Mouse (Mus musculus): ENCODE measurements at regions not wholly inside any gene's neighbourhood (a gene's known extent, or its start where the extent isn't known, plus 50 kb on each side); places are given as distances from the start of the nearest gene placed in this dataset.
"Not testable (repeated sequence)": the region's sequence is repeated elsewhere in the genome, so short reads cannot be mapped to it uniquely, and the experiment has no call there.

DNA sequence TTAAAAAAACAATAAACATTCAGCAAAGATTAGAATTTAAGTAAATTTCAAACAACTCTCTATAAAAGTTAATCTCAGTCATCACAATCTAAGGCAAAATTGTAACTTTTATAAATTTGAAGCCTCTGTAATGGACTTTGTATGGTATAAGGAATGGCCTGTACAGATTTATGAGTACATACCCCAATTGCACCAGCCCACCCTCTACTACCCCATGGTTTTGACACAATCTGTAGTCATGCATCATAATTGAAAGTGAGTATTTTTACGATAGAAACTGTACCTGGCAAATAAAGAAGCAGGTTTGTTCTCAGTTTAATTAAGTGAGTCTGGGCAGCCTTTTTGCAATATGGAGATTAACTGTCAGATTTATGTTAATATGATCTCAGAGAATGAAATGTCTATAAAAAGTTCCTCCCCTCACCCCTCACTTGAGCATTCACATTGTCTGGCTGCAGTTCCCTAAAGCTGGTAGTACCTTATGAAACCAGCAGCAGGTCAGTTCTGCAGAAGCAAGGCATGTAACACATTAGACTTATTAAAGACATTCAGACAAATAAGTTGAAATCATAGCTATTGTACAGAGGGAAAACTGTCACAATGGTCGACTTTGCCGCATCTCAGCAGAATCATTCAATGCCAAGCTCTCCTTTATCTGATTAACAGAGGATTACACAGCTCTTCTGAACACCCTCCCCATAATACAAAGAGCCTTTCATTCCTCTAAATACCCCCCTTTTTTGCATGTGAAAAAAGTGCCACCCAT, 505.2 kb downstream of the Cypt12 start:
- WGBS, result 57% methylated on average over 3 of the region's 3 CpGs
- Histone ChIP-seq H3K4me2 (replicated peaks) (no peak overlapping the region), H3K27ac (no peak overlapping the region), H3K27me3 (replicated peaks) (no peaks in the 10 kb centered on the region), H3K36me3 (no peaks in the 10 kb centered on the region), H3K4me1 (no peaks in the 10 kb centered on the region), H3K4me3 (no peak overlapping the region), H3K9me3 (no peaks in the 10 kb centered on the region), H3K9ac (no peak overlapping the region)
- ATAC-seq (ENCODE audit: low FRiP score, low read depth), result peak; percentile 65

DNA sequence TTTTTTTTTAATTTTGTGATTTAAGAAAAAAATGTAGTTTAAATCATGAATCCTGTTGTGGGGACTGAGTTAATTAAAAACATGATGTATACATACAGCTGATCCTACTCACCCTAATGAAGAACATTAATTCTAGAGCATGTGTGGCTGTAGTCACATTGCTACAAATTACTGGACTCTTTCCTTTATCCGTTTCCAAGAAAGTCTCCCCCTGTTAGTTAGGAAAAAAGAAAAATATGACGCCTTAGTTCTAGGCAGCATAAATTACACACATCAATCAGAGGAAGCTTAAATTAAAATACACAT, 505.7 kb downstream of the Cypt12 start:
- no peak overlapping the region for H3K4me3 ChIP-seq
- no peak overlapping the region for H3K9ac ChIP-seq
- no peaks in the 10 kb centered on the region for H3K27me3 ChIP-seq (replicated peaks)
- no peaks in the 10 kb centered on the region for H3K4me1 ChIP-seq
- no peak overlapping the region for H3K27ac ChIP-seq
- no peak overlapping the region for H3K4me2 ChIP-seq (replicated peaks)
- H3K36me3 ChIP-seq, result no peaks in the 10 kb centered on the region
- ATAC-seq (ENCODE audit: low FRiP score, low read depth), result peak; percentile 51
- 44% methylated on average over 2 of the region's 2 CpGs for WGBS
- H3K9me3 ChIP-seq, result no peaks in the 10 kb centered on the region

DNA sequence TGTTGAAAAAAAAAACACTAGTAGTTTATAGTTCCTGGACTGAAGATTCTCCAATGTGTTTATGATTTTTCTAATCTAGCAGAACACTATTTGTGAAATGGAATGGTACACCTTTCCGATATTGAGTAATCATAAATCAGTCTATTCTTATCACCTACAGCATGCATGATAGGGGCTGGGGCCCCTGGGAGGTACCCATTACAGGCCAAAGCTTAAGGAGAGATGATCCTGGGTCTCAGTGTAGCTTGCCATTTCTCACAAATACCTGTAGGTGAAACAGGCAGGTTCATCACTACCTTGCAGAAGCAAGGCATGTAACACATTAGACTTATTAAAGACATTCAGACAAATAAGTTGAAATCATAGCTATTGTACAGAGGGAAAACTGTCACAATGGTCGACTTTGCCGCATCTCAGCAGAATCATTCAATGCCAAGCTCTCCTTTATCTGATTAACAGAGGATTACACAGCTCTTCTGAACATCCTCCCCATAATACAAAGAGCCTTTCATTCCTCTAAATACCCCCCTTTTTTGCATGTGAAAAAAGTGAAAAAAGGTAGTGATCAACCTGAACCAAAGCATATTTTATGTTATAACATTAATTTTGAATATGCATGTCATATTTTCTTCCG, 506.5 kb downstream of the Cypt12 start:
- not testable (repeated sequence) for H3K4me2 ChIP-seq (replicated peaks); H3K27ac ChIP-seq; H3K27me3 ChIP-seq (replicated peaks); H3K4me3 ChIP-seq; H3K36me3 ChIP-seq; H3K9ac ChIP-seq; H3K4me1 ChIP-seq; H3K9me3 ChIP-seq
- WGBS, result 67% methylated on average over 4 of the region's 4 CpGs
- peak; percentile 48 for ATAC-seq (ENCODE audit: low FRiP score, low read depth)

DNA sequence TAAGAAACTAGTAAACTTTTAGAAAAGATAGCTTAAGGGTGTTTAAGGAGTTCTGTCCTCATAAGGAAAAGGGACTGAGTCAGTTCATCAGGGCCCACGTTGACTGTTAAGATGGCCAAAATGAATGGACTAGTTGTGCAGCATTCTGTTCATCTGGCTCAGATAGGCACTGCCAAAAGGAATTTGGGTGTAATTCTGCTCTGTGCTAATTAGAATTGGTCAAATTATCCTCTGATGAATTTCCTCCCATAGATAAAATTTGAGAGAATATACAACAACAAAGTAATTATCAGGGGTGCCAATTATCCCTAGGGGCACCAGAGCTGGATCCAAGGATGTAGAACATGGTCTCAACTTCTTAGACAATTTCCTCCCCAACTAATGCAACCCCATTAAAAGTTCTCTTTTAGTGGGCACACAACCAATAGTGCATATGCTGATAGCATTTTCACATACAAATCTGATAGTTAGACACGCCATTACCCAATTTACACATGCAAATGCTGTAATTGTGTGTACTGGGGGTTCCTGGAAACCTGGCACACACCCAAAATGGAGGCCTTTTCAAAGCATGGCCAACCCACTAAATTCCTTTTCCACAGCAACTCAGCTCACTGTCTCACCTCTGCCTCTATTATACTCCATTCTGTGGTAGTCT, 508.0 kb downstream of the Cypt12 start:
- Histone ChIP-seq H3K4me1 (no peaks in the 10 kb centered on the region), H3K9me3 (no peaks in the 10 kb centered on the region), H3K27ac (no peak overlapping the region), H3K4me3 (no peak overlapping the region), H3K9ac (no peak overlapping the region), H3K36me3 (no peaks in the 10 kb centered on the region), H3K27me3 (replicated peaks) (no peaks in the 10 kb centered on the region), H3K4me2 (replicated peaks) (no peak overlapping the region)
- WGBS, result 71% methylated on average over 2 of the region's 2 CpGs
- no peak for ATAC-seq (ENCODE audit: low FRiP score, low read depth)

DNA sequence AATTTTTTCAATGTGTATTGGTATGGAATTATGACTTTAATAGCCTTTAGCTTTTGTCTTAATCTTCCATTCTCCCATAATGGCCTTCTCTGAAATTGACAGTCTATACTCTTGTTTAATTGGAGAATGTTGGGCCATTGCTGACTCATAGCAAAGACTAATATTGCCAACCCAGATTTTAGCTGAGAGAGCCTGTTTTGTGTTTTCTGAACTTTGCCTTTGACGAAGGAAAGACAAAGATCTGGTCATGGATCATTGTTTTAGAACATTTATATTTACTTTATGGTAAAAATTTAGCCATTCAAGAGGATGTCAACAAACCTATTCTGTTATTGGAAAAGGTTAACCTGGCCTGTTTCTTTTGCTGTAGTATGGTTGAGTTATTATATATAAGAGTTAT, 512.1 kb downstream of the Cypt12 start:
- Histone ChIP-seq H3K4me2 (replicated peaks) (no peak overlapping the region), H3K9ac (no peak overlapping the region), H3K4me1 (no peaks in the 10 kb centered on the region), H3K4me3 (no peak overlapping the region), H3K27ac (no peak overlapping the region), H3K36me3 (no peaks in the 10 kb centered on the region), H3K27me3 (replicated peaks) (no peaks in the 10 kb centered on the region), H3K9me3 (no peaks in the 10 kb centered on the region)
- WGBS, result 92% methylated on average over 1 of the region's 1 CpGs
- no peak for ATAC-seq (ENCODE audit: low FRiP score, low read depth)

DNA sequence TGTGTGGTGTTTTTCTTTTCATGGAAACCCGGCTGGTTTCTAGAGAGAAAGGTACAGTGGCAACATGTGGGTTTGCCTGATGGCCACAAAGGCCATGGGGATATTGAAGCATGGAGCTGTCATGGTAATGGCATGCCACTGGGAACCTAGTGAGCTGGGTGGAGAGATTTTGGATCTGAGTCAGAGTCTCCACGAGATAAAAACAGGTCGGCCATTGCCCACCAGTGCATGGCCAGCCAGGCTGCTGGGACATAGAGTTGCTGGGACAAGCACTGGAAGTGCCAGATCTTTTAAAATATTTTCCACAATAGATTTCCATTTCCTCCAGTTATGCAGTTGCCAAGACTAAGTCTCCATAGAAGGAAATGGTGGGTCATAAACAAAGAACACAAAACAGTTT, 523.6 kb downstream of the Cypt12 start:
- 96% methylated on average over 3 of the region's 3 CpGs for whole genome bisulfite sequencing
- H3K36me3 ChIP-seq, result no peaks in the 10 kb centered on the region
- H3K27ac ChIP-seq, result no peak overlapping the region
- ATAC-seq (ENCODE audit: low FRiP score, low read depth), result no peak
- H3K9ac ChIP-seq, result no peak overlapping the region
- no peaks in the 10 kb centered on the region for H3K27me3 ChIP-seq (replicated peaks)
- no peaks in the 10 kb centered on the region for H3K4me1 ChIP-seq
- no peak overlapping the region for H3K4me2 ChIP-seq (replicated peaks)
- no peaks in the 10 kb centered on the region for H3K9me3 ChIP-seq
- no peak overlapping the region for H3K4me3 ChIP-seq

DNA sequence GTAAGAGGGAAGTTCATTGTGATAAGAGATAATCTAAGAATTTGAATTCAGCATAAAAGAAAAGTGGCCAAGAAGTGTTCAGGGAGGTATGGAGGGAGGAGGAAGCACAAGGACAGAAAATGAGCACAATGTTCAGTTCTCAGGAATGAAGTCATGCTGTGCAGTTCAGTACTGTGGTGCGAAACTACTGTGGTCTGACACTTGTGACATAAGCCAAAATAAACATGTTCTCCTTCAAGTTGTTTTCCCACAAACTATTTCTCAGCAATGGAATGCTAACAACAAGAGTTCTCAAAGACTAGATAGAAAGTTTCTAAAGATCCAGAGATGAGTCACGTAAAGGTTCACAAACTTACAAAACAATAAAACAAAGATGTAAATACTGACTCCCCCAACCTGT, 531.3 kb downstream of the Cypt12 start:
- Histone ChIP-seq H3K4me3 (no peak overlapping the region), H3K4me1 (no peaks in the 10 kb centered on the region), H3K9me3 (no peaks in the 10 kb centered on the region), H3K4me2 (replicated peaks) (no peak overlapping the region), H3K27me3 (replicated peaks) (no peaks in the 10 kb centered on the region), H3K27ac (no peak overlapping the region), H3K36me3 (no peaks in the 10 kb centered on the region), H3K9ac (no peak overlapping the region)
- ATAC-seq (ENCODE audit: low FRiP score, low read depth), result no peak
- WGBS, result 82% methylated on average over 2 of the region's 2 CpGs

DNA sequence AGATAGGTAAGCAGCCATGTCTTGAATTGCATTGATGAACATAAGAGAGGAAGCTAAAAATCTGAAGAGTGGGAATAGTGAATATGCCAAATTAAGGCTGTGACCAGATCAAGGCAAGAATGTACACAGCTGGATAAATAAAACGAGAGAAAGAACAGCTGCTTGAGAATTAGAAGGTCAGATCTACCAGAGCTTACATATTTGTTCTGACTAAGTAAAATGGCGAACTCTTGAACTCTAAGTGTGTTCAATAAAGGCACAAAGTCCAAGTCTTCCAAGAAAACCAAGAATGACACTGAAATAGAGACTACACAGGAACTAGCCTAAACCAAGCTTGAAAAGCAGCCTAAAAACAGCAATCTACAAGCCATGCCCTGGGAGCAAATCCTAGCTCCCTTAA, 533.8 kb downstream of the Cypt12 start:
- Histone ChIP-seq H3K4me1 (no peaks in the 10 kb centered on the region), H3K9ac (no peak overlapping the region), H3K27ac (no peak overlapping the region), H3K27me3 (replicated peaks) (no peaks in the 10 kb centered on the region), H3K4me3 (no peak overlapping the region), H3K4me2 (replicated peaks) (no peak overlapping the region), H3K36me3 (no peaks in the 10 kb centered on the region), H3K9me3 (peaks cover 3% of the 10 kb centered on the region; the same call in 1 of the 2 replicates)
- WGBS, result 81% methylated on average over 2 of the region's 2 CpGs
- no peak for ATAC-seq (ENCODE audit: low FRiP score, low read depth)

DNA sequence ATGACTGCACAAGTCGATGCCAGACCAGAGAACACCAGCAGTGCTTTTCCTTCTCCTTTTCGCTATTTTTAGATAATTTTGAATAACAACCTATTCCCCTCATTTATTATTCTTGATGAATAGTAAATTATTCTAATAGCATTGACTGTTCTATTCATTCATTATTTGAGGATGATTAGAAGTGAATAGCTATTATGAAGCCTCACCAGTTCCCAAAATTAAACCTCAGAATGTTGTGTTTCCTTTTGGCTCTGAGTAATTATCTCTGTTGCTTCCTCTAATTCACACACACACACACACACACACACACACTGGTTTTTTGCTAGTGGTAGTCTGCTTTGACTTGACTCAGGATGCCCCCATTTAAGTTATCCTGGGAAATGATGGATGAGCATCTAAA, 540.7 kb downstream of the Cypt12 start:
- whole genome bisulfite sequencing, result 84% methylated on average over 2 of the region's 2 CpGs
- Histone ChIP-seq H3K4me2 (replicated peaks) (no peak overlapping the region), H3K9ac (no peak overlapping the region), H3K27me3 (replicated peaks) (no peaks in the 10 kb centered on the region), H3K4me1 (no peaks in the 10 kb centered on the region), H3K4me3 (no peak overlapping the region), H3K36me3 (no peaks in the 10 kb centered on the region), H3K9me3 (peaks cover 3% of the 10 kb centered on the region; the same call in 1 of the 2 replicates), H3K27ac (no peak overlapping the region)
- ATAC-seq (ENCODE audit: low FRiP score, low read depth), result no peak

DNA sequence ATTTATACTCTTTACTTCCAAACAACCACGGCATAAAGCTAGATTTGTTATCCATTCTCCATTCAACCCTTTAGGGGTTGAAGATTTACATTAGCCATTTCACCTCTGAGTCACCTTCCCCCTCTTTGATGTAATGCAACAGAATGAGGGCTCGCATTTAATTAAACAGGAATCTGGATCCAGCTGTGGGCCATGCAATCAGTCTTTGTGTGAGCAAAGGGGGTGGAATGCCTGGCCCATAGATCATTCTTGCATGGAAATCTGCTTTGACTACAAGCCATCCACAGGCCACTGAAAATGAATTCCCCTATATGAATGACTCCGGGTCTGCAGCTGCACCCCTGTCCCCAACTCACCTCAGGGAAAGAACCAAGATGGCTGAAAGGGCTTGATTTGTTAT, 574.4 kb downstream of the Cypt12 start:
- Histone ChIP-seq H3K27me3 (replicated peaks) (no peaks in the 10 kb centered on the region), H3K9ac (no peak overlapping the region), H3K4me2 (replicated peaks) (no peak overlapping the region), H3K4me1 (no peaks in the 10 kb centered on the region), H3K9me3 (no peaks in the 10 kb centered on the region), H3K4me3 (no peak overlapping the region), H3K27ac (no peak overlapping the region), H3K36me3 (no peaks in the 10 kb centered on the region)
- ATAC-seq (ENCODE audit: low FRiP score, low read depth), result peak; percentile 79
- 19% methylated on average over 3 of the region's 3 CpGs for WGBS

DNA sequence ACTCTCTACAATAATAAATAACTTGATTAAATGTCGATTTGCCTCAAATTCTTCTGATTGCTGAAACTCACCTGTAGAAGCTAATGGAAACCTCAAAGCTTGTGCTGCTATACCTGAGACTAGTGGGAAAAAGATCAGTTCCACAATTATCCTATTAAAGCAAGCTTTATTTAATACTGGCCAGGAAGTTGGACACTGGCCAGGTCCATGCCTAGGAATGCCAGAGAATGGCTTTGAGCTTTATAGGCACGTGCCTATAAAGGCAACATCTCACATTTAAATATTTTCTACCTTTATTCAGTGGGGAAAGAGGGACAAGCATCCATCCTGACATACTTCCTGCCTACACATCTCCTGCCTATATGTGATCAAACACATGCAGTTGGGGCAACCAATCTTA, 575.8 kb downstream of the Cypt12 start:
- 88% methylated on average over 2 of the region's 2 CpGs for WGBS
- Histone ChIP-seq H3K27me3 (replicated peaks) (no peaks in the 10 kb centered on the region), H3K4me3 (no peak overlapping the region), H3K4me1 (no peaks in the 10 kb centered on the region), H3K27ac (no peak overlapping the region), H3K9me3 (no peaks in the 10 kb centered on the region), H3K4me2 (replicated peaks) (no peak overlapping the region), H3K9ac (no peak overlapping the region), H3K36me3 (no peaks in the 10 kb centered on the region)
- no peak for ATAC-seq (ENCODE audit: low FRiP score, low read depth)

DNA sequence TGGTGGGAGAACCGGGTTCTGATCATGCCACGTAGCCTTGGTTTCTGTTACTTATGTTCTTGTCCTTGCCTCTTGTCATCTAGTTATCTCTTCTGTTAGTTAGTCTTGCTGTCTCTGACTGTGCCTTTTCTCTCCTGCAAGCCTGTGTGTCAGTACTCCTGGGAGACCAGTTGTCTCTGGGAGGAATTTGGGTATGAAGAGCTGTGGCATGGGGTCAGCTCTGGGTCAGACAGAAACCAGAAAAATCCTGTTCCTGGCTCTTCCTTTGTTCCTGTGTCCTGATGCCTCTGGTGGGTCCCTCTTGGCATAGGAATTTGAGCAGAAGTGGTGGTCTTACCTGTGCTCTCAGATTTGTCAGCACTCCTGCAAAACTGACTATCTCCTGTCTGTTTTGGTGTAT, 609.0 kb downstream of the Cypt12 start:
- Histone ChIP-seq H3K4me2 (replicated peaks) (no peak overlapping the region), H3K27ac (no peak overlapping the region), H3K4me3 (no peak overlapping the region), H3K9me3 (no peaks in the 10 kb centered on the region), H3K4me1 (no peaks in the 10 kb centered on the region), H3K9ac (no peak overlapping the region), H3K36me3 (no peaks in the 10 kb centered on the region), H3K27me3 (replicated peaks) (no peaks in the 10 kb centered on the region)
- no peak for ATAC-seq (ENCODE audit: low FRiP score, low read depth)
- WGBS, result 92% methylated on average over 2 of the region's 2 CpGs

Data from neural tube, embryonic 12.5 days (tissue).